Mouse (Mus musculus) ES-E14 (cell line): ENCODE measurements around the gene Lrrc29.

Source experiments
- CHD2 ChIP-seq: IDR thresholded peaks from 2 replicates; pipeline ENCODE4 v1.6.1; 2014; ENCODE audit warnings: mild to moderate bottlenecking, low read depth, low read length, inconsistent platforms
- HCFC1 ChIP-seq: IDR thresholded peaks from 2 replicates; pipeline ENCODE4 v1.6.1; 2012; ENCODE audit warnings: low read length, inconsistent platforms, borderline replicate concordance; ENCODE audit not compliant: insufficient read depth
- MAFK ChIP-seq: IDR thresholded peaks from 2 replicates; pipeline ENCODE4 v1.6.1; 2014; ENCODE audit warnings: mild to moderate bottlenecking, low read depth, low read length, inconsistent platforms; ENCODE audit not compliant: insufficient read depth
- ZC3H11A ChIP-seq: IDR thresholded peaks from 2 replicates; pipeline ENCODE4 v1.6.1; 2012; ENCODE audit warnings: low read depth, mild to moderate bottlenecking, inconsistent platforms, low read length, borderline replicate concordance
- ZNF384 ChIP-seq: IDR thresholded peaks from 2 replicates; pipeline ENCODE4 v1.6.1; 2012; ENCODE audit warnings: low read depth, low read length, inconsistent platforms

GRCm38 (mm10) chr8:105373032-105373431 lies 47.0 kb upstream of the Lrrc29 start, which contains the start of gene Plekhg4:
- TF ChIP-seq ZC3H11A (no peak), MAFK (no peak), ZNF384 (no peak), HCFC1 (no peak), CHD2 (no peak)
